Mouse (Mus musculus): ENCODE data around the gene Bcam. TPM values are rescaled to one million over a fixed set of nuclear protein-coding genes. Genes with fewer than 3 reads are reported as not detected.

The Bcam gene
- polyA plus RNA-seq, 1 experiment from 2014 or later = 17.5 TPM

DNA sequence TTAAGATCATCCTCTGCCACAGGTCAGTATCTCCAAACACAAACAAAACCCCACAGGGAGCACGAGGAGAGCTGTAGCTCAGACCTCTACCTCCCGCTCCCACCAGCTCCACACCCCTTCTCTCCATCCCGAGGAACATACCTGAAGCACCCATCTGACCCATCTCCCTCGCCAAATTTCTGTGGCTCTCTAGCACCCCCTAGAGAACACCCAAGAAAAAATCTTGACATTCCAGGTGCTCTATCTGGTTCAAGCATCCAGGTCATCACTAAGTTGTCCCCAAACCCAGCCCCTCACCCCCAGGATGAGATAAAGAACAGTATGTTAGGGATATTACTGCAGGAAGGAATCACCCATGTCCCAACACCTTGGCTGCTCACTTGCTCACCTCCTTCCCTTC is 57.6 kb downstream of the Bcam start:
- Histone ChIP-seq H3K4me1 (replicated peaks; ENCODE audit: control insufficient read depth, insufficient read depth, low read length) (peaks cover 21% of the 10 kb centered on the region), H3K9me3 (ENCODE audit: control insufficient read depth, low read length) (no peaks in the 10 kb centered on the region), H3K36me3 (replicated peaks; ENCODE audit: control insufficient read depth, insufficient read depth) (peaks cover 42% of the 10 kb centered on the region), H3K27ac (no peak overlapping the region), H3K9ac (no peak overlapping the region), H3K27me3 (ENCODE audit: control insufficient read depth, insufficient read depth, low read length) (no peaks in the 10 kb centered on the region), H3K4me2 (replicated peaks) (no peak overlapping the region), H3K4me3 (replicated peaks; ENCODE audit: low read length) (no peak overlapping the region)
- DNase-seq (ENCODE audit: low spot score) = no peak
- no peak for ATAC-seq (ENCODE audit: low FRiP score)
- 60% methylated on average over 4 of the region's 4 CpGs for WGBS

DNA sequence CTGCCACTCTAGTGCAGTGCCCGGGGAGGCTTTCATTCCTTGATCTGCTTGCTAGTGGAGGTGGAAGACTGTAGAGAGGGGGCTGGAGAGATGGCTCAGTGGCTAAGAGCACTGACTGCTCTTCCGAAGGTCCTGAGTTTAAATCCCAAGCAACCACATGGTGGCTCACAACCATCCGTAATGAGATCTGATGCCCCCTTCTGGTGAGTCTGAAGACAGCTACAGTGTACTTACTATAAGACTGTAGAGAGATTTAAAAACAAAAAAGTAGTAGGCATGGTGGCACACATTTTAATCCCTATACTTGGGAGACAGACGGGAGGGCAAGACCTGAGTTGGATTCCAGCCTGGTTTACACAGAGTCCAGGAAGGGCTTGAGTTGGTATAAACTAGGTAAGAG is 58.4 kb downstream of the Bcam start:
- Histone ChIP-seq H3K27me3 (ENCODE audit: control insufficient read depth, insufficient read depth, low read length) (no peaks in the 10 kb centered on the region), H3K4me3 (replicated peaks; ENCODE audit: low read length) (no peak overlapping the region), H3K4me1 (replicated peaks; ENCODE audit: control insufficient read depth, insufficient read depth, low read length) (peaks cover 21% of the 10 kb centered on the region), H3K4me2 (replicated peaks) (no peak overlapping the region), H3K9me3 (ENCODE audit: control insufficient read depth, low read length) (no peaks in the 10 kb centered on the region), H3K27ac (no peak overlapping the region), H3K36me3 (replicated peaks; ENCODE audit: control insufficient read depth, insufficient read depth) (peaks cover 50% of the 10 kb centered on the region), H3K9ac (no peak overlapping the region)
- no peak for DNase-seq (ENCODE audit: low spot score)
- ATAC-seq (ENCODE audit: low FRiP score) = no peak
- WGBS = 82% methylated on average over 4 of the region's 4 CpGs

DNA sequence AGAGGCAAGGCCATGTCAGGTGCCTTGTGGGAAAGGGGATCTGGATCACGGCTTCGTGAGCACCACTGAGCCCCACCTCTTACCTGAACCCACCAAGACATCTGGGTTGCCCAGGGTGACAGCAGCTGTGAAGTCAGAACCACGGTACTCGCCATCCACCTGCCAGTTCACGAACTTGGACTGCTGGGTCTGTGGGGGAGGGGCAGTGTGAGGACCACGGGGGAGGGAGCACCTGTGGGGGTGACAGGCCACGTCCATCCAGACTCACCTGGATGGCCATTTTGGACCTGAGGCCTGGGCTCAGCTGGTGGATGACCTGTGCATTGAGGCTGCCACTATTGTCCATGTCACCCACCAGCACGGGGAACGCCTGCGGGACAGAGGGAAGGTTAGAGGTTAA is 60.2 kb downstream of the Bcam start:
- Histone ChIP-seq H3K9me3 (ENCODE audit: control insufficient read depth, low read length) (no peaks in the 10 kb centered on the region), H3K4me3 (replicated peaks; ENCODE audit: low read length) (no peak overlapping the region), H3K27ac (no peak overlapping the region), H3K9ac (no peak overlapping the region), H3K4me2 (replicated peaks) (no peak overlapping the region), H3K27me3 (ENCODE audit: control insufficient read depth, insufficient read depth, low read length) (no peaks in the 10 kb centered on the region), H3K36me3 (replicated peaks; ENCODE audit: control insufficient read depth, insufficient read depth) (peaks cover 52% of the 10 kb centered on the region), H3K4me1 (replicated peaks; ENCODE audit: control insufficient read depth, insufficient read depth, low read length) (peaks cover 14% of the 10 kb centered on the region)
- no peak for DNase-seq (ENCODE audit: low spot score)
- no peak for ATAC-seq (ENCODE audit: low FRiP score)
- 95% methylated on average over 10 of the region's 10 CpGs for WGBS

Other genes with a start within 250 kb of the Bcam start
- gene Ppp1r37, start 207.9 kb downstream of the Bcam start, polyA plus RNA-seq (2014; fragmentation: Nextera tagmentation; extraction: Ambion mirVana) = 12.7 and 12.9 TPM in 2 replicates
- 0.13 and 0.16 TPM in 2 replicates for gene Zfp296, start 193.7 kb downstream of the Bcam start, polyA plus RNA-seq (2014; fragmentation: Nextera tagmentation; extraction: Ambion mirVana)
- gene Gemin7, start 193.4 kb downstream of the Bcam start, polyA plus RNA-seq (2014; fragmentation: Nextera tagmentation; extraction: Ambion mirVana) = 141 and 157 TPM in 2 replicates
- 41.6 and 47.6 TPM in 2 replicates for gene Clasrp, start 166.5 kb downstream of the Bcam start, polyA plus RNA-seq (2014; fragmentation: Nextera tagmentation; extraction: Ambion mirVana)
- gene Relb, start 141.6 kb downstream of the Bcam start, polyA plus RNA-seq (2014; fragmentation: Nextera tagmentation; extraction: Ambion mirVana) = 5.4 and 7.9 TPM in 2 replicates
- 150 and 170 TPM in 2 replicates for gene Clptm1, start 106.0 kb downstream of the Bcam start, polyA plus RNA-seq (2014; fragmentation: Nextera tagmentation; extraction: Ambion mirVana)
- gene Apoc2, start 93.1 kb downstream of the Bcam start, polyA plus RNA-seq (2014; fragmentation: Nextera tagmentation; extraction: Ambion mirVana) = not detected in 2 replicates
- not detected in 2 replicates for gene Gm44805, start 89.6 kb downstream of the Bcam start, polyA plus RNA-seq (2014; fragmentation: Nextera tagmentation; extraction: Ambion mirVana)
- gene Apoc4, start 89.5 kb downstream of the Bcam start, polyA plus RNA-seq (2014; fragmentation: Nextera tagmentation; extraction: Ambion mirVana) = not detected in 2 replicates
- gene Apoc1, start 78.4 kb downstream of the Bcam start, polyA plus RNA-seq (2014; fragmentation: Nextera tagmentation; extraction: Ambion mirVana) = 2.3 and 2.5 TPM in 2 replicates
- gene Apoe, start 71.8 kb downstream of the Bcam start, polyA plus RNA-seq (2014; fragmentation: Nextera tagmentation; extraction: Ambion mirVana) = 543 and 561 TPM in 2 replicates
- gene Tomm40, start 55.6 kb downstream of the Bcam start, polyA plus RNA-seq (2014; fragmentation: Nextera tagmentation; extraction: Ambion mirVana) = 119 and 128 TPM in 2 replicates
- 46.7 and 49.5 TPM in 2 replicates for gene Nectin2, start 20.5 kb downstream of the Bcam start, polyA plus RNA-seq (2014; fragmentation: Nextera tagmentation; extraction: Ambion mirVana)
- gene Cblc, start 25.8 kb upstream of the Bcam start, polyA plus RNA-seq (2014; fragmentation: Nextera tagmentation; extraction: Ambion mirVana) = not detected in 2 replicates
- 0.58 and 0.97 TPM in 2 replicates for gene Bcl3, start 51.8 kb upstream of the Bcam start, polyA plus RNA-seq (2014; fragmentation: Nextera tagmentation; extraction: Ambion mirVana)
- 13.0 and 13.9 TPM in 2 replicates for gene Gm19345, start 81.0 kb upstream of the Bcam start, polyA plus RNA-seq (2014; fragmentation: Nextera tagmentation; extraction: Ambion mirVana)
- gene Ceacam16, start 90.3 kb upstream of the Bcam start, polyA plus RNA-seq (2014; fragmentation: Nextera tagmentation; extraction: Ambion mirVana) = 0.17 and 0.20 TPM in 2 replicates
- gene Ceacam19, start 116.9 kb upstream of the Bcam start, polyA plus RNA-seq (2014; fragmentation: Nextera tagmentation; extraction: Ambion mirVana) = not detected in 2 replicates
- gene Pvr, start 150.1 kb upstream of the Bcam start, polyA plus RNA-seq (2014; fragmentation: Nextera tagmentation; extraction: Ambion mirVana) = 6.4 and 6.6 TPM in 2 replicates
- not detected in 2 replicates for gene Igsf23, start 179.7 kb upstream of the Bcam start, polyA plus RNA-seq (2014; fragmentation: Nextera tagmentation; extraction: Ambion mirVana)
- not detected in 2 replicates for gene Ceacam20, start 194.4 kb upstream of the Bcam start, polyA plus RNA-seq (2014; fragmentation: Nextera tagmentation; extraction: Ambion mirVana)
- not detected in 2 replicates for gene Nlrp9b, start 220.4 kb upstream of the Bcam start, polyA plus RNA-seq (2014; fragmentation: Nextera tagmentation; extraction: Ambion mirVana)

Measured in hindbrain, embryonic 14.5 days (tissue).